10 mouse cellular contexts compared by ENCODE assay signal in the genomic region with DNA sequence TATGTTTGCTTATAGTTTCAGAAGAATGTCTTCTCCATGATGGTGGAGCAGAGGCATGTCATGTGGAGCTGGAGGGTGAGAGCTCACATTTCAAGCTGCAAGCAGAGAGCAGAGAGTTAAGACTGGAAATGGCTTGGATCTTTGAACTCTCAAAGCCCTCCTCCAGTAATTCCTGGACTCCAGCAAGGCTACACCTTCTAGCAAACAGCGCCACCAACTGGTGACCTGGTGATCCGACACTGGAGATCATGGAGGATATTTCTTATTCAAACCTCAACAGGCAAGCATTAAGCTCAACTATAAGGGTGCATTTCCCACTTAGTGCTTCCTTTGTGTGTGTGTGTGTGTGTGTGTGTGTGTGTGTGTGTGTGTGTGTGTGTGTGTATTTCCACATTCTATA.
DNase-seq lines count a peak whose midpoint lies in the region; ATAC-seq and TF ChIP-seq lines count a peak whose summit lies in the region.
"Had no signal": no experiment of that assay in that cellular context is flagged by ENCODE, and none has a peak within 500 bp of the region (broad histone marks: within the 10 kb centered on the region; RNA-seq: fewer than 3 reads in every experiment).

No protein-coding gene starts in this region.

- no peak for DNase-seq in heart, postnatal 0 days (ENCODE audit: low spot score)
- no peak for DNase-seq in heart, adult 8-10 months (ENCODE audit: low spot score)
- DNase-seq in right cerebral cortex, postnatal 4 days = peak; percentile 30
- DNase-seq in right cerebral cortex, postnatal 36 days (ENCODE audit: low spot score in 2 of 2) = no peak
- DNase-seq in forelimb bud, embryonic 11.5 days (ENCODE audit: low read depth, low spot score) = peak; percentile 52
- DNase-seq in thymus, postnatal 25 days = peak; percentile 11
- no peak for DNase-seq in urinary bladder, postnatal 36 days (ENCODE audit: low spot score in 2 of 2)
- no peak for DNase-seq in left cerebral cortex, adult 18-20 months (ENCODE audit: low spot score in 2 of 2)

- no peak overlapping the region for H3K4me3 ChIP-seq in heart, postnatal 0 days (ENCODE audit: low read depth, low read length)
- H3K4me3 ChIP-seq: heart, embryonic 15.5 days; megakaryocyte, embryonic 14.5 days had no signal

- 56% methylated on average over 2 of the region's 2 CpGs for WGBS in heart, postnatal 0 days

- H3K27me3 ChIP-seq in heart, postnatal 0 days (ENCODE audit: control insufficient read depth, insufficient read depth, low read length) = no peaks in the 10 kb centered on the region
- H3K27me3 ChIP-seq: heart, embryonic 15.5 days; megakaryocyte, embryonic 14.5 days had no signal

- no peak overlapping the region for H3K4me2 ChIP-seq in heart, postnatal 0 days (ENCODE audit: low read depth, low read length)
- H3K4me2 ChIP-seq: heart, embryonic 15.5 days had no signal

- peaks cover 7% of the 10 kb centered on the region; the same call in 1 of the 2 replicates for H3K4me1 ChIP-seq in heart, postnatal 0 days (ENCODE audit: control insufficient read depth, insufficient read depth)
- H3K4me1 ChIP-seq: megakaryocyte, embryonic 14.5 days had no signal

- H3K9me3 ChIP-seq in heart, postnatal 0 days (replicated peaks; ENCODE audit: control insufficient read depth, low read length) = no peaks in the 10 kb centered on the region
- H3K9me3 ChIP-seq: heart, embryonic 15.5 days had no signal

- peak; percentile 47 for TF ChIP-seq CTCF in heart, postnatal 0 days (IDR thresholded peaks at IDR 0.05; ENCODE audit: low read depth)

- no peak for TF ChIP-seq EP300 in heart, postnatal 0 days (IDR thresholded peaks at IDR 0.05; ENCODE audit: low read depth)

- no peak overlapping the region for H3K27ac ChIP-seq in heart, postnatal 0 days (ENCODE audit: low read depth)
- H3K27ac ChIP-seq: heart, embryonic 15.5 days had no signal

- ATAC-seq in heart, postnatal 0 days (ENCODE audit: insufficient read depth, low read depth) = no peak

- H3K9ac ChIP-seq in heart, postnatal 0 days (replicated peaks; ENCODE audit: low read depth, low read length) = no peak overlapping the region
- H3K9ac ChIP-seq: heart, embryonic 15.5 days had no signal

- no peaks in the 10 kb centered on the region for H3K36me3 ChIP-seq in heart, postnatal 0 days (replicated peaks; ENCODE audit: control insufficient read depth, insufficient read depth, low read length)
- H3K36me3 ChIP-seq: heart, embryonic 15.5 days had no signal

Comparison
In these comparisons a context has a peak if more than half of its experiments do, and no peak if none do; other contexts are left out.
1. DNase-seq: peak in right cerebral cortex, postnatal 4 days (single experiment), forelimb bud, embryonic 11.5 days (single experiment) and thymus, postnatal 25 days (single experiment); none in heart, postnatal 0 days (single experiment), heart, adult 8-10 months (single experiment), right cerebral cortex, postnatal 36 days (0 of 2), urinary bladder, postnatal 36 days (0 of 2) and left cerebral cortex, adult 18-20 months (0 of 2).